Mouse (Mus musculus) T-helper 2 cell (primary cell): ENCODE results near the gene Dpp6.

Experiments
- in situ Hi-C: fragments of 300-600 bp; cut with MboI, MseI; formaldehyde crosslinking; loops from one replicate; pipeline ENCODE4 v1.15.1; 2025; ENCODE audit warnings: high pct_unique_total_duplicates

Gene Dpp6

GRCm38 (mm10) chr5:27194157-27194556 is 377.2 kb downstream of the Dpp6 start:
- in situ Hi-C loops, result no loop called here

- in situ Hi-C loops, result no loop called here
These were observed 378.0 kb downstream of the Dpp6 start for GRCm38 (mm10) chr5:27194975-27195374.

- in situ Hi-C loops, result loop anchor here (10.0 kb wide), 1 partner anchor 1434 kb away; no protein-coding TSS in a partner anchor
These were observed 383.8 kb downstream of the Dpp6 start for GRCm38 (mm10) chr5:27200581-27201341.

- in situ Hi-C loops, result loop anchor here (10.0 kb wide), 1 partner anchor 1432 kb away; no protein-coding TSS in a partner anchor
These were observed 386.1 kb downstream of the Dpp6 start for GRCm38 (mm10) chr5:27203131-27203530.

GRCm38 (mm10) chr5:27204721-27205120 is 387.7 kb downstream of the Dpp6 start:
- in situ Hi-C loops, result loop anchor here (10.0 kb wide), 1 partner anchor 1430 kb away; no protein-coding TSS in a partner anchor

GRCm38 (mm10) chr5:27205754-27206153 is 388.8 kb downstream of the Dpp6 start:
- in situ Hi-C loops, result loop anchor here (10.0 kb wide), 1 partner anchor 1429 kb away; no protein-coding TSS in a partner anchor

- in situ Hi-C loops, result loop anchor here (10.0 kb wide), 1 partner anchor 1429 kb away; no protein-coding TSS in a partner anchor
These were observed 389.2 kb downstream of the Dpp6 start for GRCm38 (mm10) chr5:27206213-27206612.

GRCm38 (mm10) chr5:27220116-27220515 is 403.1 kb downstream of the Dpp6 start:
- in situ Hi-C loops, result no loop called here

- in situ Hi-C loops, result no loop called here
These were observed 425.1 kb downstream of the Dpp6 start for GRCm38 (mm10) chr5:27242078-27242477.

- in situ Hi-C loops, result no loop called here
These were observed 426.2 kb downstream of the Dpp6 start for GRCm38 (mm10) chr5:27243226-27243625.

- in situ Hi-C loops, result no loop called here
These were observed 430.8 kb downstream of the Dpp6 start for GRCm38 (mm10) chr5:27247793-27248192.

- in situ Hi-C loops, result no loop called here
These were observed 431.7 kb downstream of the Dpp6 start for GRCm38 (mm10) chr5:27248685-27249084.

- in situ Hi-C loops, result no loop called here
These were observed 432.9 kb downstream of the Dpp6 start for GRCm38 (mm10) chr5:27249951-27250350.

GRCm38 (mm10) chr5:27250906-27251305 is 433.9 kb downstream of the Dpp6 start:
- in situ Hi-C loops, result no loop called here

- in situ Hi-C loops, result no loop called here
These were observed 434.4 kb downstream of the Dpp6 start for GRCm38 (mm10) chr5:27251361-27251760.

GRCm38 (mm10) chr5:27255247-27255646 is 438.2 kb downstream of the Dpp6 start:
- in situ Hi-C loops, result no loop called here

- in situ Hi-C loops, result no loop called here
These were observed 441.6 kb downstream of the Dpp6 start for GRCm38 (mm10) chr5:27258636-27259035.

GRCm38 (mm10) chr5:27261746-27262727 is 445.0 kb downstream of the Dpp6 start:
- in situ Hi-C loops, result no loop called here

GRCm38 (mm10) chr5:27262751-27263150 is 445.7 kb downstream of the Dpp6 start:
- in situ Hi-C loops, result no loop called here

GRCm38 (mm10) chr5:27265281-27265680 is 448.3 kb downstream of the Dpp6 start:
- in situ Hi-C loops, result no loop called here

- in situ Hi-C loops, result no loop called here
These were observed 454.3 kb downstream of the Dpp6 start for GRCm38 (mm10) chr5:27271336-27271735.

GRCm38 (mm10) chr5:27274781-27275395 is 457.9 kb downstream of the Dpp6 start:
- in situ Hi-C loops, result no loop called here
